Mouse (Mus musculus) myocyte (in vitro differentiated cells): ENCODE data around the gene Sgta. TPM values are rescaled to one million over a fixed set of nuclear protein-coding genes. Genes with fewer than 3 reads are reported as not detected.

Experiments
- H3K27me3 ChIP-seq: one replicate; pipeline ENCODE4 v1.6.1; 2011; ENCODE audit not compliant: control insufficient read depth, insufficient read depth, insufficient read length
- H3K36me3 ChIP-seq: one replicate; pipeline ENCODE4 v1.6.1; 2011; ENCODE audit not compliant: control insufficient read depth, insufficient read depth
- H3K4me2 ChIP-seq: one replicate; pipeline ENCODE4 v1.6.1; 2011; ENCODE audit warnings: low read depth, control low read depth
- H3K4me3 ChIP-seq: one replicate; pipeline ENCODE4 v1.5.1; 2011; ENCODE audit warnings: mild to moderate bottlenecking, control low read depth, moderate library complexity
- H3K79me2 ChIP-seq: one replicate; pipeline ENCODE4 v1.6.1; 2011; ENCODE audit not compliant: control insufficient read depth, insufficient read depth
- H3ac ChIP-seq: one replicate; pipeline ENCODE4 v1.6.1; 2011; ENCODE audit not compliant: control insufficient read depth, insufficient read length
- CEBPB ChIP-seq: IDR thresholded peaks from 2 replicates; pipeline ENCODE4 v1.6.1; 2011; ENCODE audit warnings: mild to moderate bottlenecking, moderate library complexity; ENCODE audit not compliant: poor library complexity, insufficient read depth, severe bottlenecking
- E2F4 ChIP-seq: IDR thresholded peaks from one replicate; pipeline ENCODE4 v1.6.1; 2011; ENCODE audit warnings: mild to moderate bottlenecking, control low read depth, moderate library complexity; ENCODE audit not compliant: insufficient read depth
- MAX ChIP-seq: IDR thresholded peaks from one replicate; pipeline ENCODE4 v1.6.1; 2011; ENCODE audit warnings: low read depth, mild to moderate bottlenecking, control low read depth
- MYOD1 ChIP-seq, 3 experiments: IDR thresholded peaks; one replicate each; pipeline ENCODE4 v1.6.1; 2011; ENCODE audit warnings: control low read depth in 2 of 3, low read depth in 2 of 3, mild to moderate bottlenecking in 2 of 3, moderate library complexity in 1 of 3; ENCODE audit not compliant: insufficient read length in 2 of 3, control insufficient read depth in 1 of 3
- MYOG ChIP-seq, 3 experiments: IDR thresholded peaks; one replicate each; pipeline ENCODE4 v1.6.1; 2011; ENCODE audit warnings: control low read depth in 2 of 3, low read depth in 2 of 3, mild to moderate bottlenecking in 2 of 3; ENCODE audit not compliant: insufficient read length in 2 of 3, control insufficient read depth in 1 of 3, insufficient read depth in 1 of 3
- POLR2A ChIP-seq: IDR thresholded peaks from one replicate; pipeline ENCODE4 v1.6.1; 2011; ENCODE audit warnings: low read depth, mild to moderate bottlenecking, control low read depth, moderate library complexity; ENCODE audit not compliant: insufficient read length
- POLR2AphosphoS2 ChIP-seq: IDR thresholded peaks from one replicate; pipeline ENCODE4 v1.6.1; 2011; ENCODE audit warnings: low read depth, control low read depth; ENCODE audit not compliant: insufficient read length
- REST ChIP-seq: IDR thresholded peaks from one replicate; pipeline ENCODE4 v1.6.1; 2011; ENCODE audit warnings: mild to moderate bottlenecking, control low read depth, moderate library complexity; ENCODE audit not compliant: insufficient read depth, insufficient read length
- SRF ChIP-seq: IDR thresholded peaks from one replicate; pipeline ENCODE4 v1.6.1; 2011; ENCODE audit warnings: low read depth; ENCODE audit not compliant: control insufficient read depth, insufficient read length
- TCF12 ChIP-seq: IDR thresholded peaks from one replicate; pipeline ENCODE4 v1.6.1; 2011; ENCODE audit warnings: mild to moderate bottlenecking, control low read depth; ENCODE audit not compliant: poor library complexity, insufficient read depth, severe bottlenecking
- TCF3 ChIP-seq: IDR thresholded peaks from one replicate; pipeline ENCODE4 v1.6.1; 2011; ENCODE audit warnings: low read depth, control low read depth; ENCODE audit not compliant: insufficient read length
- USF1 ChIP-seq: IDR thresholded peaks from one replicate; pipeline ENCODE4 v1.6.1; 2011; ENCODE audit warnings: low read depth, mild to moderate bottlenecking, control low read depth, moderate library complexity
- polyA plus RNA-seq: library from polyadenylated mRNA; unstranded; fragments of >200 nt; fragmentation: generic; extraction: Trizol; gene quantifications from one replicate; pipeline ENCODE4 v1.2.1, GENCODE M21; 2012; ENCODE audit warnings: missing spikeins

The Sgta gene
- polyA plus RNA-seq, 1 experiment: 192 TPM

GRCm38 (mm10) chr10:80998021-80998420 is 62.0 kb downstream of the Sgta start:
- H3K36me3 ChIP-seq: no peaks in the 10 kb centered on the region
- H3K4me3 ChIP-seq: no peak overlapping the region
- TF ChIP-seq MYOG (IDR thresholded peaks at IDR 0.05; ENCODE audit: control insufficient read depth in 1 of 3, insufficient read depth in 1 of 3, insufficient read length in 2 of 3, low read depth in 2 of 3) (no peak), MYOD1 (IDR thresholded peaks at IDR 0.05; ENCODE audit: control insufficient read depth in 1 of 3, insufficient read length in 2 of 3, low read depth in 2 of 3) (no peak), POLR2A (no peak), CEBPB (no peak), POLR2AphosphoS2 (no peak)
- H3K27me3 ChIP-seq: peaks cover 17% of the 10 kb centered on the region
- no peak overlapping the region for H3K4me2 ChIP-seq
- no peak overlapping the region for H3ac ChIP-seq
- H3K79me2 ChIP-seq: no peaks in the 10 kb centered on the region

- no peaks in the 10 kb centered on the region for H3K79me2 ChIP-seq
- H3K27me3 ChIP-seq: peaks cover 15% of the 10 kb centered on the region
- no peak overlapping the region for H3K4me3 ChIP-seq
- TF ChIP-seq USF1 (no peak), MYOD1 (IDR thresholded peaks at IDR 0.05; ENCODE audit: control insufficient read depth in 1 of 3, insufficient read length in 2 of 3, low read depth in 2 of 3) (no peak), TCF12 (no peak), MYOG (IDR thresholded peaks at IDR 0.05; ENCODE audit: control insufficient read depth in 1 of 3, insufficient read depth in 1 of 3, insufficient read length in 2 of 3, low read depth in 2 of 3) (no peak), CEBPB (no peak), TCF3 (no peak), MAX (no peak), POLR2A (no peak), REST (no peak), SRF (no peak), POLR2AphosphoS2 (no peak), E2F4 (no peak)
- no peak overlapping the region for H3ac ChIP-seq
- no peak overlapping the region for H3K4me2 ChIP-seq
- H3K36me3 ChIP-seq: no peaks in the 10 kb centered on the region
These were observed 62.6 kb downstream of the Sgta start for GRCm38 (mm10) chr10:80997332-80997731.

- Histone ChIP-seq H3K4me3 (no peak overlapping the region), H3K27me3 (peaks cover 6% of the 10 kb centered on the region), H3ac (no peak overlapping the region), H3K4me2 (no peak overlapping the region), H3K79me2 (no peaks in the 10 kb centered on the region), H3K36me3 (no peaks in the 10 kb centered on the region)
- TF ChIP-seq MYOG (IDR thresholded peaks at IDR 0.05; ENCODE audit: control insufficient read depth in 1 of 3, insufficient read depth in 1 of 3, insufficient read length in 2 of 3, low read depth in 2 of 3) (no peak), MAX (no peak), TCF3 (no peak), USF1 (no peak), POLR2A (no peak), MYOD1 (IDR thresholded peaks at IDR 0.05; ENCODE audit: control insufficient read depth in 1 of 3, insufficient read length in 2 of 3, low read depth in 2 of 3) (no peak), POLR2AphosphoS2 (no peak), TCF12 (no peak), REST (no peak), SRF (no peak), CEBPB (no peak), E2F4 (no peak)
These were observed 63.5 kb downstream of the Sgta start for GRCm38 (mm10) chr10:80996501-80996900.

GRCm38 (mm10) chr10:80995091-80995632 is 64.8 kb downstream of the Sgta start:
- TF ChIP-seq TCF12 (no peak), MYOD1 (IDR thresholded peaks at IDR 0.05; ENCODE audit: control insufficient read depth in 1 of 3, insufficient read length in 2 of 3, low read depth in 2 of 3) (no peak), MYOG (IDR thresholded peaks at IDR 0.05; ENCODE audit: control insufficient read depth in 1 of 3, insufficient read depth in 1 of 3, insufficient read length in 2 of 3, low read depth in 2 of 3) (no peak), CEBPB (no peak), MAX (no peak), POLR2AphosphoS2 (no peak), E2F4 (no peak), POLR2A (no peak), TCF3 (no peak), USF1 (no peak), REST (no peak), SRF (no peak)
- no peaks in the 10 kb centered on the region for H3K27me3 ChIP-seq
- no peaks in the 10 kb centered on the region for H3K79me2 ChIP-seq
- H3ac ChIP-seq: no peak overlapping the region
- peak overlapping the region; percentile 61 for H3K4me2 ChIP-seq
- no peaks in the 10 kb centered on the region for H3K36me3 ChIP-seq
- H3K4me3 ChIP-seq: no peak overlapping the region

- H3K4me2 ChIP-seq: peak overlapping the region; percentile 61
These were observed 65.4 kb downstream of the Sgta start for GRCm38 (mm10) chr10:80994621-80995020.

More at GRCm38 (mm10) chr10:80994621-80995020, 65.4 kb downstream of the Sgta start:
- no peaks in the 10 kb centered on the region for H3K27me3 ChIP-seq
- no peak overlapping the region for H3K4me3 ChIP-seq
- no peaks in the 10 kb centered on the region for H3K36me3 ChIP-seq
- TF ChIP-seq USF1 (no peak), POLR2A (no peak), MYOG (IDR thresholded peaks at IDR 0.05; ENCODE audit: control insufficient read depth in 1 of 3, insufficient read depth in 1 of 3, insufficient read length in 2 of 3, low read depth in 2 of 3) (no peak), E2F4 (no peak), MYOD1 (IDR thresholded peaks at IDR 0.05; ENCODE audit: control insufficient read depth in 1 of 3, insufficient read length in 2 of 3, low read depth in 2 of 3) (no peak), SRF (no peak), MAX (no peak), TCF12 (no peak), CEBPB (no peak), REST (no peak), POLR2AphosphoS2 (no peak), TCF3 (no peak)
- H3ac ChIP-seq: no peak overlapping the region
- H3K79me2 ChIP-seq: no peaks in the 10 kb centered on the region
